ENCODE assay signal across 16 mouse cellular contexts in genomic region chr1:172122671-172123070, GRCm38 (mm10).
"Had no signal": no experiment of that assay in that cellular context is flagged by ENCODE, and none has a peak within 500 bp of the region (broad histone marks: within the 10 kb centered on the region; RNA-seq: fewer than 3 reads in every experiment).

No protein-coding gene starts in this region.

- H3K4me3 ChIP-seq: neural tube, embryonic 13.5 days; neural tube, embryonic 15.5 days; stomach, embryonic 15.5 days had no signal

- H3K9ac ChIP-seq: neural tube, embryonic 13.5 days; neural tube, embryonic 15.5 days; stomach, embryonic 15.5 days had no signal

- H3K9me3 ChIP-seq: neural tube, embryonic 13.5 days; neural tube, embryonic 15.5 days; stomach, embryonic 15.5 days had no signal

- H3K4me2 ChIP-seq: neural tube, embryonic 13.5 days; neural tube, embryonic 15.5 days; stomach, embryonic 15.5 days had no signal

- H3K27me3 ChIP-seq: neural tube, embryonic 13.5 days; neural tube, embryonic 15.5 days; stomach, embryonic 15.5 days had no signal

- DNase-seq: retina, postnatal 1 day; right cerebral cortex, adult 18-20 months; right cerebral cortex, postnatal 14 days; right cerebral cortex, postnatal 25 days; right cerebral cortex, postnatal 4 days; spleen, adult 18-20 months; thymus, adult 18-20 months; thymus, adult 2 months; thymus, postnatal 14 days; thymus, postnatal 25 days; thymus, postnatal 36 days; thymus, postnatal 4 days had no signal

- H3K27ac ChIP-seq: neural tube, embryonic 13.5 days; neural tube, embryonic 15.5 days; stomach, embryonic 15.5 days; stomach, postnatal 0 days had no signal
